Mouse (Mus musculus): ENCODE results near the gene Rnf5. TPM values are rescaled to one million over a fixed set of nuclear protein-coding genes. Genes with fewer than 3 reads are reported as not detected.
A peak's percentile ranks its signal among the peaks of the same experiment; 100 is the strongest.

Rnf5 gene
- polyA plus RNA-seq, 1 experiment: 130 TPM

- TF ChIP-seq POLR2A (IDR thresholded peaks at IDR 0.05; ENCODE audit: extremely low read depth, insufficient read depth, low read length) (no peak), CTCF (IDR thresholded peaks at IDR 0.05; ENCODE audit: extremely low read depth, insufficient read depth, low read length) (no peak)
- Histone ChIP-seq H3K4me1 (ENCODE audit: control insufficient read depth, insufficient read depth, low read length) (peaks cover 5% of the 10 kb centered on the region), H3K4me3 (ENCODE audit: insufficient read depth, low read length) (no peak within 1 kb of the TSS), H3K27ac (ENCODE audit: insufficient read depth, low read length) (peak within 1 kb of the TSS; percentile 53; the same call in 1 of the 2 replicates)
These were observed 13.8 kb downstream of the Rnf5 start, which contains the start of gene Gpsm3 for GRCm38 (mm10) chr17:34589681-34590101. Gene Gpsm3 (plus strand): TSS chr17:34589806.

- no peak overlapping the region for H3K4me3 ChIP-seq (ENCODE audit: insufficient read depth, low read length)
- TF ChIP-seq CTCF (IDR thresholded peaks at IDR 0.05; ENCODE audit: extremely low read depth, insufficient read depth, low read length): no peak
- TF ChIP-seq POLR2A (IDR thresholded peaks at IDR 0.05; ENCODE audit: extremely low read depth, insufficient read depth, low read length): no peak
- H3K27ac ChIP-seq (ENCODE audit: insufficient read depth, low read length): no peak overlapping the region
- H3K4me1 ChIP-seq (ENCODE audit: control insufficient read depth, insufficient read depth, low read length): peaks cover 5% of the 10 kb centered on the region
These were observed 14.3 kb downstream of the Rnf5 start for GRCm38 (mm10) chr17:34589206-34589605.

GRCm38 (mm10) chr17:34588767-34589166 is 14.7 kb downstream of the Rnf5 start:
- H3K27ac ChIP-seq (ENCODE audit: insufficient read depth, low read length): no peak overlapping the region
- no peak overlapping the region for H3K4me3 ChIP-seq (ENCODE audit: insufficient read depth, low read length)
- H3K4me1 ChIP-seq (ENCODE audit: control insufficient read depth, insufficient read depth, low read length): peaks cover 5% of the 10 kb centered on the region
- TF ChIP-seq POLR2A (IDR thresholded peaks at IDR 0.05; ENCODE audit: extremely low read depth, insufficient read depth, low read length) (no peak), CTCF (IDR thresholded peaks at IDR 0.05; ENCODE audit: extremely low read depth, insufficient read depth, low read length) (no peak)

GRCm38 (mm10) chr17:34587814-34588213 is 15.7 kb downstream of the Rnf5 start:
- peak overlapping the region; percentile 56 for H3K4me3 ChIP-seq (ENCODE audit: insufficient read depth, low read length)
- H3K27ac ChIP-seq (ENCODE audit: insufficient read depth, low read length): peak overlapping the region; percentile 97
- peaks cover 5% of the 10 kb centered on the region for H3K4me1 ChIP-seq (ENCODE audit: control insufficient read depth, insufficient read depth, low read length)
- TF ChIP-seq POLR2A (IDR thresholded peaks at IDR 0.05; ENCODE audit: extremely low read depth, insufficient read depth, low read length) (no peak), CTCF (IDR thresholded peaks at IDR 0.05; ENCODE audit: extremely low read depth, insufficient read depth, low read length) (no peak)

- TF ChIP-seq POLR2A (IDR thresholded peaks at IDR 0.05; ENCODE audit: extremely low read depth, insufficient read depth, low read length) (peak; percentile 75), CTCF (IDR thresholded peaks at IDR 0.05; ENCODE audit: extremely low read depth, insufficient read depth, low read length) (no peak)
- peaks cover 5% of the 10 kb centered on the region for H3K4me1 ChIP-seq (ENCODE audit: control insufficient read depth, insufficient read depth, low read length)
- peak overlapping the region; percentile 56 for H3K4me3 ChIP-seq (ENCODE audit: insufficient read depth, low read length)
- peak overlapping the region; percentile 97 for H3K27ac ChIP-seq (ENCODE audit: insufficient read depth, low read length)
These were observed 16.1 kb downstream of the Rnf5 start for GRCm38 (mm10) chr17:34587423-34587811.

- peak overlapping the region; percentile 56 for H3K4me3 ChIP-seq (ENCODE audit: insufficient read depth, low read length)
- H3K4me1 ChIP-seq (ENCODE audit: control insufficient read depth, insufficient read depth, low read length): peaks cover 5% of the 10 kb centered on the region
- H3K27ac ChIP-seq (ENCODE audit: insufficient read depth, low read length): peak overlapping the region; percentile 94
- TF ChIP-seq CTCF (IDR thresholded peaks at IDR 0.05; ENCODE audit: extremely low read depth, insufficient read depth, low read length): no peak
- no peak for TF ChIP-seq POLR2A (IDR thresholded peaks at IDR 0.05; ENCODE audit: extremely low read depth, insufficient read depth, low read length)
These were observed 16.6 kb downstream of the Rnf5 start for GRCm38 (mm10) chr17:34586796-34587422.

GRCm38 (mm10) chr17:34585877-34586771 is 17.4 kb downstream of the Rnf5 start:
- peak overlapping the region; percentile 94; the same call in 1 of the 2 replicates for H3K27ac ChIP-seq (ENCODE audit: insufficient read depth, low read length)
- peaks cover 5% of the 10 kb centered on the region; the same call in 1 of the 2 replicates for H3K4me1 ChIP-seq (ENCODE audit: control insufficient read depth, insufficient read depth, low read length)
- TF ChIP-seq CTCF (IDR thresholded peaks at IDR 0.05; ENCODE audit: extremely low read depth, insufficient read depth, low read length) (no peak), POLR2A (IDR thresholded peaks at IDR 0.05; ENCODE audit: extremely low read depth, insufficient read depth, low read length) (no peak)
- H3K4me3 ChIP-seq (ENCODE audit: insufficient read depth, low read length): peak overlapping the region; percentile 56

GRCm38 (mm10) chr17:34585121-34585520 is 18.4 kb downstream of the Rnf5 start:
- H3K27ac ChIP-seq (ENCODE audit: insufficient read depth, low read length): no peak overlapping the region
- TF ChIP-seq CTCF (IDR thresholded peaks at IDR 0.05; ENCODE audit: extremely low read depth, insufficient read depth, low read length) (no peak), POLR2A (IDR thresholded peaks at IDR 0.05; ENCODE audit: extremely low read depth, insufficient read depth, low read length) (no peak)
- H3K4me3 ChIP-seq (ENCODE audit: insufficient read depth, low read length): no peak overlapping the region
- H3K4me1 ChIP-seq (ENCODE audit: control insufficient read depth, insufficient read depth, low read length): peaks cover 5% of the 10 kb centered on the region; the same call in 1 of the 2 replicates

GRCm38 (mm10) chr17:34583819-34584218 is 19.7 kb downstream of the Rnf5 start:
- TF ChIP-seq CTCF (IDR thresholded peaks at IDR 0.05; ENCODE audit: extremely low read depth, insufficient read depth, low read length): no peak
- no peak for TF ChIP-seq POLR2A (IDR thresholded peaks at IDR 0.05; ENCODE audit: extremely low read depth, insufficient read depth, low read length)
- Histone ChIP-seq H3K4me1 (ENCODE audit: control insufficient read depth, insufficient read depth, low read length) (peaks cover 5% of the 10 kb centered on the region; the same call in 1 of the 2 replicates), H3K27ac (ENCODE audit: insufficient read depth, low read length) (no peak overlapping the region), H3K4me3 (ENCODE audit: insufficient read depth, low read length) (no peak overlapping the region)
